Mouse (Mus musculus): ENCODE data around the gene Dok3.

DNA sequence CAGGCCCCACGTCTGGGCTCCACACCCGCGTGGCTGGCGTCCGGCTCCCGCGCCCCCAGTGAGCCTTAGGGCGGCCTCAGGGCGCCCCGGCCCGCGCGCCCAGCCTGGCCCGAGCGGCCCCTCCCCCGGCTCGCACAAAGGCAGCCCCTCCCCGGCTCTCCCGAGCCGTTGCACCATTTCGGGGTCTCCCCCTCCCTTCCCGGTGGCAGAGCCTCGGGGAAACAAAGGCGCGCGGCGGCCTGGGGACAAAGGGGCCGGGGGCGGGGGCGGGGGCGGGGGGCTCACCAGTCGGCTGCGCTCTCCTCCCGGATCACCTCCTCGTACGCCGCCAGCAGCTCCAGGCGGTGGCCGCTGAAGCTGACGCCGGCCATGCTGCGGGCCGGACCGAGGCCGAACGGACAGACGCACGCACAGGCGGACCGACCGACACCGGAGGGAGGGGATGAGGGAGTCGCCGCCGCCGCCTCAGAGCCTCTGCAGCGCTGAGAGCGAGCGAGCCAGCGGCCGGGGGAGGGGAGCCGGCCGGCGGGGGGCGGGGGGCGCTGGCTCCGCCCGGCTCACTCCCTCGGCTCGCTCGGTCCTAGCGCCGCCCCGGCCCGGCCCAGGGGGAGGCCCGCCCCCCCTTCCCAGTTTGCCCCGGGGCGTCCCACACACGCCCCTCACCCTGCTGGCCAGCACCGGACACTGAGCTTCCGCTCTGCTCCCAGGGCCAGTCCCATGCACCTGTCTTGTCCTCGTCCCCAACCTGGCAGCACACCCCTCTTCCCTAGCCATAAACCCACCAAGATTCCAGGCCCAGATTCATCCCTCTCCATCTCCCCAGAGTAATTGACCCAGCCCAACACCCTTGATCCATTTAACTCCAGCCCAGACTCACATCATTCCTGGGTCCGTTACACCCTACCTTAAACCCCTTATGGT is 41.3 kb downstream of the Dok3 start, which contains the start of gene Dbn1:
- TF ChIP-seq CTCF (IDR thresholded peaks at IDR 0.05; ENCODE audit: insufficient read depth, low read length) (no peak), POLR2A (IDR thresholded peaks at IDR 0.05; ENCODE audit: borderline replicate concordance, extremely low read depth, low read depth, low read length) (no peak)

Data from lung, adult 2 months (tissue).